Mouse (Mus musculus) forebrain, embryonic 15.5 days (tissue): ENCODE results near the gene Bcl2l2. TPM values are rescaled to one million over a fixed set of nuclear protein-coding genes. Genes with fewer than 3 reads are reported as not detected.

Experiments used
- ATAC-seq: fragments of 200-750 bp; cut with Nextera tagmentation; replicated peaks from 2 replicates; pipeline ENCODE4 v1.8.0; 2017; ENCODE audit warnings: mild to moderate bottlenecking, moderate TSS enrichment, moderate library complexity
- H3K27ac ChIP-seq: fragments of 300-500 bp; sonication (generic); replicated peaks from 2 replicates; pipeline ENCODE4 v1.5.1; 2015; ENCODE audit warnings: mild to moderate bottlenecking, inconsistent platforms
- H3K27me3 ChIP-seq: fragments of 300-500 bp; sonication (generic); 2 replicates; pipeline ENCODE4 v1.6.1; 2015; ENCODE audit warnings: inconsistent platforms
- H3K36me3 ChIP-seq: fragments of 300-500 bp; sonication (generic); 2 replicates; pipeline ENCODE4 v1.6.1; 2015; ENCODE audit warnings: mild to moderate bottlenecking, inconsistent platforms
- H3K4me1 ChIP-seq: fragments of 300-500 bp; sonication (generic); 2 replicates; pipeline ENCODE4 v1.6.1; 2015; ENCODE audit warnings: inconsistent platforms
- H3K4me2 ChIP-seq: fragments of 300-500 bp; sonication (generic); replicated peaks from 2 replicates; pipeline ENCODE4 v1.6.1; 2015; ENCODE audit warnings: mild to moderate bottlenecking, inconsistent platforms
- H3K4me3 ChIP-seq: fragments of 300-500 bp; sonication (generic); 2 replicates; pipeline ENCODE4 v1.5.1; 2015; ENCODE audit warnings: mild to moderate bottlenecking, inconsistent platforms
- H3K9ac ChIP-seq: fragments of 300-500 bp; sonication (generic); replicated peaks from 2 replicates; pipeline ENCODE4 v1.6.1; 2015; ENCODE audit warnings: mild to moderate bottlenecking, inconsistent platforms
- H3K9me3 ChIP-seq: fragments of 300-500 bp; sonication (generic); 2 replicates; pipeline ENCODE4 v1.6.1; 2016; ENCODE audit warnings: inconsistent platforms
- WGBS: fragments of 180-500 bp; shearing (Covaris S2); methylation state at CpG from one replicate; pipeline ENCODE4 v1.1.7; 2015; ENCODE audit warnings: mixed read lengths; 5-methylcytosine and 5-hydroxymethylcytosine counted together
- polyA plus RNA-seq: library from polyadenylated mRNA; unstranded; fragments of >200 nt; fragmentation: Nextera tagmentation; extraction: Ambion mirVana; gene quantifications from 2 replicates; pipeline ENCODE4 v1.2.1, GENCODE M21; 2015

Bcl2l2 gene
- polyA plus RNA-seq: 3.5 and 3.6 TPM in 2 replicates

GRCm38 (mm10) chr14:54883154-54884021, at the start of gene Bcl2l2, which contains the start of gene Gm20521:
Bcl2l2 (plus strand) TSS chr14:54883377.
Gm20521 (plus strand) TSS chr14:54883441.
- peak; percentile 83 for ATAC-seq
- no peaks in the 10 kb centered on the region for H3K36me3 ChIP-seq
- H3K9ac ChIP-seq: peak within 1 kb of the TSS; percentile 73
- peaks cover 26% of the 10 kb centered on the region for H3K4me1 ChIP-seq
- H3K27ac ChIP-seq: peak within 1 kb of the TSS; percentile 85
- H3K4me3 ChIP-seq: peak within 1 kb of the TSS; percentile 57
- H3K27me3 ChIP-seq: no peaks in the 10 kb centered on the region
- peak within 1 kb of the TSS; percentile 74 for H3K4me2 ChIP-seq
- H3K9me3 ChIP-seq: no peaks in the 10 kb centered on the region
- WGBS: under 1% methylated on average over 27 of the region's 27 CpGs

GRCm38 (mm10) chr14:54843461-54843860, 39.7 kb upstream of the Bcl2l2 start:
- Histone ChIP-seq H3K4me2 (no peak overlapping the region), H3K9me3 (no peaks in the 10 kb centered on the region), H3K4me1 (no peaks in the 10 kb centered on the region), H3K9ac (no peak overlapping the region), H3K4me3 (no peak overlapping the region), H3K36me3 (no peaks in the 10 kb centered on the region), H3K27me3 (no peaks in the 10 kb centered on the region), H3K27ac (no peak overlapping the region)
- 0 out of 2 replicates have a peak, but pooled peaks have one; percentile 6 for ATAC-seq
- WGBS: 7% methylated on average over 4 of the region's 4 CpGs

- H3K4me2 ChIP-seq: no peak overlapping the region
- H3K4me3 ChIP-seq: no peak overlapping the region
- H3K27me3 ChIP-seq: no peaks in the 10 kb centered on the region
- no peak overlapping the region for H3K9ac ChIP-seq
- no peaks in the 10 kb centered on the region for H3K4me1 ChIP-seq
- no peaks in the 10 kb centered on the region for H3K9me3 ChIP-seq
- H3K36me3 ChIP-seq: peaks cover 18% of the 10 kb centered on the region; the same call in 1 of the 2 replicates
- no peak overlapping the region for H3K27ac ChIP-seq
- 94% methylated on average over 3 of the region's 3 CpGs for WGBS
- ATAC-seq: no peak
These were observed 27.5 kb upstream of the Bcl2l2 start for GRCm38 (mm10) chr14:54855726-54856125.

- ATAC-seq: no peak
- H3K27ac ChIP-seq: no peak overlapping the region
- WGBS: 92% methylated on average over 7 of the region's 7 CpGs
- no peak overlapping the region for H3K4me3 ChIP-seq
- H3K4me2 ChIP-seq: no peak overlapping the region
- H3K9ac ChIP-seq: no peak overlapping the region
- H3K9me3 ChIP-seq: no peaks in the 10 kb centered on the region
- no peaks in the 10 kb centered on the region for H3K27me3 ChIP-seq
- H3K36me3 ChIP-seq: peaks cover 18% of the 10 kb centered on the region; the same call in 1 of the 2 replicates
- no peaks in the 10 kb centered on the region for H3K4me1 ChIP-seq
These were observed 26.5 kb upstream of the Bcl2l2 start for GRCm38 (mm10) chr14:54856703-54857102.

- Histone ChIP-seq H3K27ac (no peak overlapping the region), H3K4me2 (no peak overlapping the region), H3K27me3 (no peaks in the 10 kb centered on the region), H3K9me3 (no peaks in the 10 kb centered on the region), H3K4me3 (no peak overlapping the region), H3K9ac (no peak overlapping the region), H3K4me1 (0 out of 2 replicates have a peak, but pooled peaks cover under 1% of the 10 kb centered on the region), H3K36me3 (peaks cover 18% of the 10 kb centered on the region; the same call in 1 of the 2 replicates)
- WGBS: 92% methylated on average over 9 of the region's 9 CpGs
- ATAC-seq: no peak
These were observed 25.3 kb upstream of the Bcl2l2 start for GRCm38 (mm10) chr14:54857891-54858290.

- Histone ChIP-seq H3K4me1 (peaks cover 12% of the 10 kb centered on the region), H3K9ac (no peak overlapping the region), H3K36me3 (peaks cover 16% of the 10 kb centered on the region; the same call in 1 of the 2 replicates), H3K4me3 (no peak overlapping the region), H3K27me3 (no peaks in the 10 kb centered on the region), H3K4me2 (no peak overlapping the region), H3K27ac (no peak overlapping the region), H3K9me3 (no peaks in the 10 kb centered on the region)
- WGBS: 51% methylated on average over 2 of the region's 2 CpGs
- ATAC-seq: no peak
These were observed 22.7 kb upstream of the Bcl2l2 start for GRCm38 (mm10) chr14:54860511-54860910.

- no peaks in the 10 kb centered on the region for H3K9me3 ChIP-seq
- H3K36me3 ChIP-seq: no peaks in the 10 kb centered on the region
- no peaks in the 10 kb centered on the region for H3K27me3 ChIP-seq
- H3K27ac ChIP-seq: peak overlapping the region; percentile 73
- H3K4me3 ChIP-seq: peak overlapping the region; percentile 99
- H3K4me2 ChIP-seq: peak overlapping the region; percentile 77
- peak; percentile 100 for ATAC-seq
- peaks cover 12% of the 10 kb centered on the region for H3K4me1 ChIP-seq
- under 1% methylated on average over 55 of the region's 56 CpGs for WGBS
- peak overlapping the region; percentile 98 for H3K9ac ChIP-seq
These were observed 19.5 kb upstream of the Bcl2l2 start for GRCm38 (mm10) chr14:54863501-54864312.

- Histone ChIP-seq H3K4me2 (peak overlapping the region; percentile 77), H3K4me3 (peak overlapping the region; percentile 99), H3K9ac (peak overlapping the region; percentile 98), H3K27ac (peak overlapping the region; percentile 73), H3K27me3 (no peaks in the 10 kb centered on the region), H3K9me3 (no peaks in the 10 kb centered on the region), H3K4me1 (peaks cover 12% of the 10 kb centered on the region), H3K36me3 (no peaks in the 10 kb centered on the region)
- 17% methylated on average over 21 of the region's 21 CpGs for WGBS
- ATAC-seq: no peak
These were observed 18.7 kb upstream of the Bcl2l2 start for GRCm38 (mm10) chr14:54864313-54865036.

GRCm38 (mm10) chr14:54865626-54866025, 17.6 kb upstream of the Bcl2l2 start:
- no peak overlapping the region for H3K27ac ChIP-seq
- no peak overlapping the region for H3K4me3 ChIP-seq
- H3K4me2 ChIP-seq: no peak overlapping the region
- no peaks in the 10 kb centered on the region for H3K9me3 ChIP-seq
- H3K27me3 ChIP-seq: no peaks in the 10 kb centered on the region
- peaks cover 12% of the 10 kb centered on the region for H3K4me1 ChIP-seq
- no peak overlapping the region for H3K9ac ChIP-seq
- no peaks in the 10 kb centered on the region for H3K36me3 ChIP-seq
- ATAC-seq: no peak
- 74% methylated on average over 5 of the region's 5 CpGs for WGBS

- Histone ChIP-seq H3K4me2 (no peak overlapping the region), H3K27me3 (no peaks in the 10 kb centered on the region), H3K9ac (no peak overlapping the region), H3K36me3 (no peaks in the 10 kb centered on the region), H3K4me3 (no peak overlapping the region), H3K9me3 (no peaks in the 10 kb centered on the region), H3K27ac (no peak overlapping the region), H3K4me1 (peaks cover 12% of the 10 kb centered on the region)
- ATAC-seq: no peak
- WGBS: 58% methylated on average over 3 of the region's 3 CpGs
These were observed 16.9 kb upstream of the Bcl2l2 start for GRCm38 (mm10) chr14:54866268-54866667.

- H3K27ac ChIP-seq: no peak overlapping the region
- WGBS: 53% methylated on average over 5 of the region's 5 CpGs
These were observed 16.2 kb upstream of the Bcl2l2 start for GRCm38 (mm10) chr14:54866936-54867335.

More at GRCm38 (mm10) chr14:54866936-54867335, 16.2 kb upstream of the Bcl2l2 start:
- Histone ChIP-seq H3K4me2 (no peak overlapping the region), H3K4me3 (no peak overlapping the region), H3K36me3 (no peaks in the 10 kb centered on the region), H3K9me3 (no peaks in the 10 kb centered on the region), H3K4me1 (peaks cover 12% of the 10 kb centered on the region), H3K9ac (no peak overlapping the region), H3K27me3 (no peaks in the 10 kb centered on the region)
- no peak for ATAC-seq
